Mouse (Mus musculus): ENCODE data around the gene Tmpo. TPM values are rescaled to one million over a fixed set of nuclear protein-coding genes. Genes with fewer than 3 reads are reported as not detected.

Gene Tmpo
- polyA plus RNA-seq, 1 experiment from 2014 or later: 162 TPM

DNA sequence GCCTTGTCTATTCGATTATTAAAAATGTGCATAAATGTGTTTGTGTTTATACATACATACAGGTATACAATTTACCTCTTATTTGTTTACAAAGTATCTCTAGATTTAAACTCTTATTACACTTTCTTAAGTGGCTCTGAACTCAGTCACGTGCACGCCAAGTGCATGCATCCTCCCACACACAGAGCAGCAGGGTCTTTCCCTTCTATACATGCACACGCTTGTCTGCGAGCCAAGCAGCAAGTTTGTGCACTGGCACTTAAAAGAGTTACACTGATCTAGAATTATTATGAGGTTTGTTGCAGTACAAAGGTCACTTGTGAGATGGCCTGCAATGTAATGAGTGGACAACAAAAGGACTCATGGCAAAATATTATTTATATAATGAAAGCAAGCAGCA, 20.1 kb downstream of the Tmpo start:
- no peak overlapping the region for H3K4me3 ChIP-seq (replicated peaks; ENCODE audit: low read depth, low read length)
- peaks cover 77% of the 10 kb centered on the region for H3K36me3 ChIP-seq (ENCODE audit: control insufficient read depth, insufficient read depth, low read length)
- no peak overlapping the region for H3K4me2 ChIP-seq (ENCODE audit: low read length)
- no peak for ATAC-seq (ENCODE audit: low FRiP score, low TSS enrichment)
- H3K9ac ChIP-seq (replicated peaks; ENCODE audit: low read length): no peak overlapping the region
- H3K27me3 ChIP-seq (ENCODE audit: control insufficient read depth, insufficient read depth, low read length): no peaks in the 10 kb centered on the region
- 94% methylated on average over 5 of the region's 5 CpGs for WGBS
- H3K9me3 ChIP-seq (ENCODE audit: control insufficient read depth, low read length): no peaks in the 10 kb centered on the region
- no peak overlapping the region for H3K27ac ChIP-seq (replicated peaks; ENCODE audit: low read depth, low read length)
- H3K4me1 ChIP-seq (ENCODE audit: control insufficient read depth, insufficient read depth, low read length): no peaks in the 10 kb centered on the region
- no peak for DNase-seq

DNA sequence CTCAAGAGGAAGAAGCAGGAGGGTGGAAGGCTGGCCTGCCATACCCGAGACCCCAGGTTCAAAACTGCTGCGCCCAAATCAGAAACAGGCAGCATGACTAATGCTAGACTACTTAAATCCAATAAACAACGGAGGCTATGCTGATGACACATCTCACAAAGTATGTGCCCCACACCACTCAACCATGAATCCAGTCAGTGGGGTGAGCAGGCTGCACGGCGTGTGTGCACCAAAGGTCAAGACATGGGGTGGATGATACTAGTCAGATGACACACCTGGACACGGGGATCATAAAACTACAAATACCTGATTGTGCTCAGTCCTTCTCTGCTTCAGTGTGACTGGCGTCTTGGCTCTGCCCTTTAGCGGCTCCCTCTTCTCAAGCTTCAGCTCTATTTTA, 22.7 kb downstream of the Tmpo start:
- no peak for DNase-seq
- Histone ChIP-seq H3K4me1 (ENCODE audit: control insufficient read depth, insufficient read depth, low read length) (no peaks in the 10 kb centered on the region), H3K27ac (replicated peaks; ENCODE audit: low read depth, low read length) (no peak overlapping the region), H3K4me2 (ENCODE audit: low read length) (no peak overlapping the region), H3K4me3 (replicated peaks; ENCODE audit: low read depth, low read length) (no peak overlapping the region), H3K9ac (replicated peaks; ENCODE audit: low read length) (no peak overlapping the region), H3K27me3 (ENCODE audit: control insufficient read depth, insufficient read depth, low read length) (no peaks in the 10 kb centered on the region), H3K9me3 (ENCODE audit: control insufficient read depth, low read length) (no peaks in the 10 kb centered on the region), H3K36me3 (ENCODE audit: control insufficient read depth, insufficient read depth, low read length) (peaks cover 76% of the 10 kb centered on the region)
- 83% methylated on average over 8 of the region's 8 CpGs for WGBS
- ATAC-seq (ENCODE audit: low FRiP score, low TSS enrichment): no peak

- H3K4me2 ChIP-seq (ENCODE audit: low read length): no peak overlapping the region
- no peak overlapping the region for H3K4me3 ChIP-seq (replicated peaks; ENCODE audit: low read depth, low read length)
- H3K4me1 ChIP-seq (ENCODE audit: control insufficient read depth, insufficient read depth, low read length): no peaks in the 10 kb centered on the region
- DNase-seq (no peak), ATAC-seq (ENCODE audit: low FRiP score, low TSS enrichment) (no peak)
- 94% methylated on average over 6 of the region's 6 CpGs for WGBS
- H3K36me3 ChIP-seq (ENCODE audit: control insufficient read depth, insufficient read depth, low read length): peaks cover 74% of the 10 kb centered on the region
- H3K9ac ChIP-seq (replicated peaks; ENCODE audit: low read length): no peak overlapping the region
- no peaks in the 10 kb centered on the region for H3K9me3 ChIP-seq (ENCODE audit: control insufficient read depth, low read length)
- no peak overlapping the region for H3K27ac ChIP-seq (replicated peaks; ENCODE audit: low read depth, low read length)
- H3K27me3 ChIP-seq (ENCODE audit: control insufficient read depth, insufficient read depth, low read length): no peaks in the 10 kb centered on the region
These were observed 24.8 kb downstream of the Tmpo start for GRCm38 (mm10) chr10:91156338-91156737.

DNA sequence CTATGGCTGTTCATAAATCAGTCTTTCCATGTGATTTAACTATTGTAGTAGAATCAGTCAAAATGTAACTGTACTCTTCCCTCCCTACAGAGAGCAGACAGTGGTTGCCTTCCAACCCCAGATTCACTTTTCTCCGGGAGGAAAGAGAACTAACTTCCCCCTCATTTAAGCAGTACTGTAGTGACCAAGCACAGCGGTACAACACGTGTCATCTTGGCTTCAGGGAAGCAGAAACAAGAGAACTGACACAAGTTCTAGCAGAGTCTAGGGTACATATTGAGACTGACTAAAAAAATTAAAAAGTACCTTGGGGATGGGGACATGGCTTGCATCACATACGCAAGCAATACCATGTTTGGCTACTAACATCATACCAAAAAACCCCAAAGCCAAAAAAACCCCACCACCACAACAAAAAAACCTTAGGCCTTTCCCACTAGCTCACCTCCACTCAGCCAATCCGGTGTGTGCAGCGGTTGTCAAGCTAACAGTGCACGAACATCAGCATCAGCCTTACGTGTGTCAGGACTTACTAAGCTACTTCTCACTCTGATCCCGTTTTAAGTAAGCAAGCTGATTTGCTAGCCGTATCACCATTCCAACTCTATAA, 27.1 kb downstream of the Tmpo start:
- 92% methylated on average over 10 of the region's 10 CpGs for WGBS
- peaks cover 76% of the 10 kb centered on the region for H3K36me3 ChIP-seq (ENCODE audit: control insufficient read depth, insufficient read depth, low read length)

DNA sequence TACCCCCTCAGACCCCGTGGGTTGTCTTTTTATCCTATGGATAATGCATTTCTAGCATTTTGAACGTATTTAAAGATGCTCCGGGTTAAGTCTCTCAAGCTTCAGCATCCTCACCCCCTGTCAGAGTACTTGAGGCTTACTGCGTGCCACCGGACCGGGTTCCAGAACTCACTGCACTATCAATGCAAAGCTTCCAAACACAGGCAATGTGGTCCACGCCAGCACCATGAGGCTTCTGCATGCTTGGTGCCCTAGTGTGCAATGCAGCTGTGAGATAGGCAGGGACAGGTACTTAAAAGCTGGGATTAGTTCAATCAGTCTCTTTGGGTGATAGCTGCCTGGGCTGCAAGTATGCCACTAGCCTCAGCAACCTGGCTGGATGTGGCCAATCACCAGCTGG, 35.7 kb downstream of the Tmpo start:
- Histone ChIP-seq H3K4me1 (ENCODE audit: control insufficient read depth, insufficient read depth, low read length) (no peaks in the 10 kb centered on the region), H3K9ac (replicated peaks; ENCODE audit: low read length) (no peak overlapping the region), H3K36me3 (ENCODE audit: control insufficient read depth, insufficient read depth, low read length) (peaks cover 45% of the 10 kb centered on the region), H3K27me3 (ENCODE audit: control insufficient read depth, insufficient read depth, low read length) (no peaks in the 10 kb centered on the region), H3K27ac (replicated peaks; ENCODE audit: low read depth, low read length) (no peak overlapping the region), H3K4me3 (replicated peaks; ENCODE audit: low read depth, low read length) (no peak overlapping the region), H3K9me3 (ENCODE audit: control insufficient read depth, low read length) (no peaks in the 10 kb centered on the region), H3K4me2 (ENCODE audit: low read length) (no peak overlapping the region)
- ATAC-seq (ENCODE audit: low FRiP score, low TSS enrichment) (no peak), DNase-seq (no peak)
- WGBS: 97% methylated on average over 7 of the region's 7 CpGs

More for the DNA sequence above, 27.1 kb downstream of the Tmpo start:
- no peak for ATAC-seq (ENCODE audit: low FRiP score, low TSS enrichment)
- Histone ChIP-seq H3K4me3 (replicated peaks; ENCODE audit: low read depth, low read length) (no peak overlapping the region), H3K27ac (replicated peaks; ENCODE audit: low read depth, low read length) (no peak overlapping the region), H3K27me3 (ENCODE audit: control insufficient read depth, insufficient read depth, low read length) (no peaks in the 10 kb centered on the region), H3K9me3 (ENCODE audit: control insufficient read depth, low read length) (no peaks in the 10 kb centered on the region), H3K4me2 (ENCODE audit: low read length) (no peak overlapping the region), H3K9ac (replicated peaks; ENCODE audit: low read length) (no peak overlapping the region), H3K4me1 (ENCODE audit: control insufficient read depth, insufficient read depth, low read length) (no peaks in the 10 kb centered on the region)
- no peak for DNase-seq

DNA sequence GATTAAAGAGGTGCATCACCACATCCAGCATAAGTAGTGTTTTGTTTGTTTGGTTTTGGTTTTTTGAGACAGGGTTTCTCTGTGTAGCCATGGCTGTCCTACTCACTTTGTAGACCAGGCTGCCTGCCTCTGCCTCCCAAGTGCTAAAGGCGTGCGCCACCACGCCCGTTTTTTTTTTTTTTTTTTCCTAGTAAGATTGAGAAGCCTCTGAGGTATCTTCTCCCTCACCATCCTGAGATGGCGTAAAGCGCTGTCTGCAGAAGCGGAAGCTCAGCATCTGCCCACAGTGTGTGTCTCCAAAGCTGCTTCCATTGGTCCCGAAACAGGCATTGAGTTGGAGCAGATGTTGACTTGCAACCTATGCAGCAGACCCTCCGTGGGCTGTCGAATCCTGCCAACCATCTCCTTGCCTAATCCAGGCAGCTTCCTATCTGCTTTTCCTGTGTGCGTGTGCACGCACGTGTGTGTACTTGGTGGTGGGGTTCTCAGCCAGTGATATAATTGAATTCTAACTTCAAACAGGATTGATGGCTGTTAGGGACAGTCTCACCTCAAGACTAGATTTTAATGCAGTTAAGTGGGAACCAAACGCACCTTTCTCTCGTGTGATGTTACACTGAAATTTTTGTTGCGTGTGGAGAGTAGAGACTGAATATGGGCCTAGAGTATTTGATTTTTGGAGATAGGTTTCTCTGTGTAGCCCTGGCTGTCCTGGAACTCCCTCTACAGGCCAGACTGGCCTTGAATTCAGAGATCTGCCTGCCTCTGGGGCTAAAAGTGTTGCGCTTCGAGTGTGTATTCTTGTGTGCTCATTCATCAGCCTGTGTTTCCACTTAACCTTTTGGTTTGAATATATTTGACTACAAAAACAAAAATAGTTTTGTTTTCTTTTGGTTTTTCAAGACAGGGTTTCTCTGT, 37.5 kb downstream of the Tmpo start:
- DNase-seq: no peak
- ATAC-seq (ENCODE audit: low FRiP score, low TSS enrichment): no peak
- 80% methylated on average over 18 of the region's 18 CpGs for WGBS

GRCm38 (mm10) chr10:91142654-91143191, 38.4 kb downstream of the Tmpo start:
- Histone ChIP-seq H3K27me3 (ENCODE audit: control insufficient read depth, insufficient read depth, low read length) (no peaks in the 10 kb centered on the region), H3K9ac (replicated peaks; ENCODE audit: low read length) (no peak overlapping the region), H3K4me1 (ENCODE audit: control insufficient read depth, insufficient read depth, low read length) (no peaks in the 10 kb centered on the region), H3K36me3 (ENCODE audit: control insufficient read depth, insufficient read depth, low read length) (peaks cover 23% of the 10 kb centered on the region), H3K4me2 (ENCODE audit: low read length) (no peak overlapping the region), H3K27ac (replicated peaks; ENCODE audit: low read depth, low read length) (no peak overlapping the region), H3K9me3 (ENCODE audit: control insufficient read depth, low read length) (no peaks in the 10 kb centered on the region), H3K4me3 (replicated peaks; ENCODE audit: low read depth, low read length) (no peak overlapping the region)
- DNase-seq (no peak), ATAC-seq (ENCODE audit: low FRiP score, low TSS enrichment) (no peak)
- 72% methylated on average over 10 of the region's 10 CpGs for WGBS

More for the DNA sequence above, 37.5 kb downstream of the Tmpo start:
- Histone ChIP-seq H3K4me2 (ENCODE audit: low read length) (no peak overlapping the region), H3K4me1 (ENCODE audit: control insufficient read depth, insufficient read depth, low read length) (no peaks in the 10 kb centered on the region), H3K9me3 (ENCODE audit: control insufficient read depth, low read length) (no peaks in the 10 kb centered on the region), H3K27me3 (ENCODE audit: control insufficient read depth, insufficient read depth, low read length) (no peaks in the 10 kb centered on the region), H3K4me3 (replicated peaks; ENCODE audit: low read depth, low read length) (no peak overlapping the region), H3K27ac (replicated peaks; ENCODE audit: low read depth, low read length) (no peak overlapping the region), H3K9ac (replicated peaks; ENCODE audit: low read length) (no peak overlapping the region), H3K36me3 (ENCODE audit: control insufficient read depth, insufficient read depth, low read length) (peaks cover 27% of the 10 kb centered on the region)

GRCm38 (mm10) chr10:91141564-91141963, 39.6 kb downstream of the Tmpo start:
- DNase-seq: peak; percentile 80
- WGBS: 49% methylated on average over 2 of the region's 2 CpGs
- no peak overlapping the region for H3K27ac ChIP-seq (replicated peaks; ENCODE audit: low read depth, low read length)

More at GRCm38 (mm10) chr10:91141564-91141963, 39.6 kb downstream of the Tmpo start:
- Histone ChIP-seq H3K9me3 (ENCODE audit: control insufficient read depth, low read length) (no peaks in the 10 kb centered on the region), H3K4me2 (ENCODE audit: low read length) (no peak overlapping the region), H3K4me3 (replicated peaks; ENCODE audit: low read depth, low read length) (no peak overlapping the region), H3K27me3 (ENCODE audit: control insufficient read depth, insufficient read depth, low read length) (no peaks in the 10 kb centered on the region), H3K4me1 (ENCODE audit: control insufficient read depth, insufficient read depth, low read length) (no peaks in the 10 kb centered on the region), H3K36me3 (ENCODE audit: control insufficient read depth, insufficient read depth, low read length) (peaks cover 14% of the 10 kb centered on the region), H3K9ac (replicated peaks; ENCODE audit: low read length) (no peak overlapping the region)
- no peak for ATAC-seq (ENCODE audit: low FRiP score, low TSS enrichment)

Measured in midbrain, embryonic 14.5 days (tissue).